Mouse (Mus musculus): Measurements from ENCODE around the gene Tstd1.

Gene Tstd1

DNA sequence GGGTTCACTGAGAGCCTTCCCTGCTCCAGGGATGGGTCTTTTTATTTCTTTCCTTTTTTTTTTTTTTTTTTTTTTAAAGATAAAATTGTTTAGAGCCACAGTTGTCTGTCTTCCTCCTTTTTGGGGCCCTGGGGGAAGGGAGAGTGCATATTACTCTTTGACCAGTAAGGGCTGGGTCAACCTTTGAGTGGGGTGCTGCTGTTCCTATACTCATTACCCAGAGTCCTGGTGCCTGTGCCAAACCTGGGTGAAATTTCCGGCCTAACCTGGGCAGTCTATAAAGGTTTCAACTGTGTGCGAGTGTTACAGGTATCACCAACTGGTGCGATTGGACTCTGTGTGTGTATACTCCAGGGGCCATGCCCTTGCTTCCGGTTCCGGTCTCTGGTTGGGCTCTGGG lies at the start of gene Tstd1:
TSS of gene Tstd1 (plus strand) at position 213 of the 400 bp plus-strand sequence.
- DNase-seq = no peak

DNA sequence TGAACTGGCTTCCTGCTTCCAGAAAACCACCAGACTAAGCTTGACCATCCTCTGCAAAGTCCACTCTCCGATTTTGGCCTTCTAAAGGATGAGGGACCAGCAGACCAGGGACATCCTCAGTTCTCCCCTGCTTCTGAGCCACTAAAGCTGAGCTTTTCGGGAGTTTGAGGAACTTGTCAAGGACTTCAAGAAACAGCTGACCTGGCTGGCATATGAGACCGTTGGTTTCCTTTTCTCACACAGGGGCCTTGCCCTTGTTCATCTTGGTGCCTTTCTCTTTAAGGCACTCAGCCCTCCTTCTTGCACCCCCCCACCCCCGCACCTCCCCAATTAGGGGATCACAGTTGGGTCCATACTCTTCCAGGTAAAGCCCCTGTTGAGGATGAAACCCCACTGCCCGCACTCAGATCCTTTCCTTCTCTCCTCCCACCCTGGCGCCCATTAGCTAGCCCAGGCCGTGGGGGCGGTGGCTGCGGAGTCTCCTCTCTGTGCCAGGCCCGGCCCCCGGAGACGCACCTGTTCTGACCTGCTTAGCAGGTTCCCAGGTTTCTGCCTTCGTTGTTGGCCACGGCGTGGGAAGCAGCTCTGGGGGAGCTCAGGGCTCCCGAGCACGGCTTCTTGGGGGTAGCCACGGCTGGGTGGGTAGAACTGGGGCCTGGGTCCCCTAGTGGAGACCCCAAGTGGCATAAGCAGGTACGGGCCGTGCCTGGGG lies 48.7 kb upstream of the Tstd1 start, which contains the start of gene Nectin4:
TSS of gene Nectin4 (plus strand) at position 255 of the 712 bp plus-strand sequence.
- no peak for DNase-seq

DNA sequence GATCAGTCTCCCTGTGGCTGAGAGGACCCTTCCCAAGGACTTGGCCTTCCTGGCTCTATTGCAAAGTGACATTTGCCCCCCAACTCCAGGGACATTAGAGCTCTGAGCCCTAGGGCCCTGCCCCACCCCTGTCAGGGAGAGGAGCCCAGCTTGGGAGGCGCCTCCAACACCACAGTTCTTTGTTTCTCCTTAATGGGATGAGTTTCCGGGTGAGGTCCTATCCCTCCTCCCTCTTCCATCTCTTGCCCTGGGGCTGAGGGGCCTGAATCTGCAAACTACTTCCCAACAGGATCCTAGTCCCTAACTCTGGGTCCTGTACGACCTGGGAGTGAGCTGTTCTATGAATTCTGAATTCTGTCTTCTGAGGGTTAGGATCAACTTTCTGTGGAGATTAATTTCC lies 45.8 kb upstream of the Tstd1 start:
- DNase-seq = no peak

DNA sequence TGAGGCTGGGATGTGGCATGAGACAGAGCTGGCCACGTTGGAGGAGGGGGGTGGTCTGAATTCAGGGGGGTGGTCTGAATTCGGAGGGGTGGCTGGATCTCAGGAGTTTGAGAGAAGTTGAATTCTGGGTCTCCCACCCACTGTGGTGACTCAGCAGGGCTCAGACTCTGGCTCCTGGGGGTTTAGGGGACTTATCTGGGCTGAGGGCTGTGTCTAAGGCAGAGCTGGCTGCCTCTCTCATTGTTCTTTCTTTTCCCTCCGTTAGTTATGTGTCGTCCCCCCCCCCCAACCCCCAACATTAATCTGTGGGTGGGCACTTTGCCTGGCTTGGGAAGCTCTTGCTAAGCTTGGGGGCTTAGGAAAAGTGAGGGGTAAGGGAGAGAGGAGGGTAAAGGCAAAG lies 44.7 kb upstream of the Tstd1 start:
- DNase-seq = no peak

DNA sequence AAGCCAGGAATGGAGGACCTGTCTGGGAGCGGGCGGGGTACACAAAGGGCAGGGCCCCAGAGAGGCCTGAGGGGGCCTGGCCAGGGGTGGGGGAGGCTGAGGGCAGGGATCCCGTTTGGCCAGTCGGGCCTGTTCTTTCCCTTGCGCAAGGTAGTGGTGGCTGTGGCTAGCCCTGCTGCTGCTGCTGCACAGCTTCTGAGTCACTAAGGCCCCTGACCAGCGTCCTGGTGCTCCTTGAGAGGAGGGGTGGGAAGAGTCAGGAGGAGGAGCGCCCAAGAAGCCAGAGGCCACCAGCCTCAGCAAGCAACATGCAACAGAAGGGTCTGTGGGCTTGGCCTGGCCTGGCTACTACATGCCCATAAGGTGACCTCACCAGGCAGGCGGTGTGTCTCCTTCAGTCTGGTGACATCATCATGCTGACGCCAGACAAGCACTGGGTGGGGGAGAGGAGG lies 43.0 kb upstream of the Tstd1 start:
- DNase-seq = no peak

DNA sequence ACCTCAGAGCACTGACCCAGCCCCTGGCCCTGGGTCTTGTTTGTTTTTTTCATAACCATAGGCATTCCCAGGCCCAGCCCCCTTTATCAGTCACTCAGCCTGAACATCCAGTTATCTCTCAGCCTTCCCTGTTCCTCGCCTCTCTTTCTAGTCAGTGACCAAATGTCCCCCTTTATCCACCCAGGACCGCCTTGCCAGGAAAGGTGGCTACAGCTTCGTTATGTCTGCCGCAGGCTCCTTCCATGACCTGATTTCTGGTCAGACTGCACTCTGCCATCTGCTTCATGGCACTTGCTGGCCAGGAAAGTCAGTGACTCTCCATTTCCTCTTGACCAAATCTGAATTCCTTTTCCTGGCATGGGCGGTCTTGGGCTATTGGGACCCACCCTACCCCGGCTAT lies 40.4 kb upstream of the Tstd1 start:
- DNase-seq = peak; percentile 58 to 70

DNA sequence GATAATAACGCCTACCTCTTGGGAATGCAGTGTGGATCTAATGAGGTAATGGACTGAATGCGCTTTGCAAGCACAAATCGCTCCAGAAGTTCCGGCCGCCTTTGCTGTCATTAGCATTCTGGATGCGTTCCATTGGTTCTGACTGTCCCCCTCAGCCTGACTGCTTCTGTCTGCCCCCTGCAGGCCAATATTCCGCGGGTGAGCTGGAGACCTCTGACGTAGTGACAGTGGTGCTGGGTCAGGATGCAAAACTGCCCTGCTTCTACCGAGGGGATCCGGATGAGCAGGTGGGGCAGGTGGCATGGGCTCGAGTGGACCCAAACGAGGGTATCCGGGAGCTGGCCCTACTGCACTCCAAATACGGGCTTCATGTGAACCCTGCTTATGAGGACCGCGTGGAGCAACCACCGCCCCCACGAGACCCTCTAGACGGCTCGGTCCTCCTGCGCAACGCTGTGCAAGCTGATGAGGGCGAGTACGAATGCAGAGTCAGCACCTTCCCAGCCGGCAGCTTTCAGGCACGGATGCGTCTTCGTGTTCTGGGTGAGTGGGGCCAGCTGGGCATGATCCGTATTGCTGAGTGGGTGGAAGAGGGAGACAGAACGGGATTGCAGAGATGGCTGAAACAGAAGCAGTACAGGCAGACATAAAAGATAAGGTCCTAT lies 38.6 kb upstream of the Tstd1 start:
- peak; percentile 86 to 92 for DNase-seq

DNA sequence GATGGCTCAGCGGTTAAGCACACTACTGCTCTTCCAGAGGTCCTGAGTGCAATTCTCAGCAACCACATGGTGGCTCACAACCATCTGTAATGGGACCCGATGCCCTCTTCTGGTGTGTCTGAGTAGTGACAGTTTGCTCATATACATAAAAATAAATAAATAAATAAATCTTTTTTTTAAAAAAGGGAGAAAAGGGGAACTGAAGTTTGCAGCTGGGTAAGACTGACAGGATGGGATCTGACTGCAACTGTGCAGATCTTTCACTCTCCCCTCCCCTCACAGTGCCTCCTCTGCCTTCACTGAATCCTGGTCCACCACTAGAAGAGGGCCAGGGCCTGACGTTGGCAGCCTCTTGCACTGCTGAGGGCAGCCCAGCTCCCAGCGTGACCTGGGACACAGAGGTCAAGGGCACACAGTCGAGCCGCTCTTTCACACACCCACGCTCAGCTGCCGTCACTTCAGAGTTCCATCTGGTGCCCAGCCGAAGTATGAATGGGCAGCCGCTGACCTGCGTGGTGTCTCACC lies 36.5 kb upstream of the Tstd1 start:
- DNase-seq = no peak

DNA sequence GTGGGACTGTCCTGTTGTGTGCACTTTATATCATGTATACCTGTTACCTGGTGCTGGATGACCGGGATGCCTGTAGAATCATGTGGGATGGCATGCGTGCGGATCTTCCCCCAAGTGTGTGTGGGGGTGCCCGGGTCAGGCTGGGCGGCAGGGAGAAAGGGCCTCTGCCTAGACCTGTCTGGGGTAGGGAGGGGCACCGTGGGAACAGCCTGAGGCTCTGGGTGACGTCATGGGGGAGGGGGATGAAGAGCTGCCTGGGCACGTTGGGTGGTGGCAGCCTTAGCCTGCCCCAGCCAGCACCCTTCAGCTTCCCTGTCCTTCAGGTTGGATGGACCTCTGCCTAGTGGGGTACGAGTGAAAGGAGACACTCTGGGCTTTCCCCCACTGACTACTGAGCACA lies 34.3 kb upstream of the Tstd1 start:
- no peak for DNase-seq

DNA sequence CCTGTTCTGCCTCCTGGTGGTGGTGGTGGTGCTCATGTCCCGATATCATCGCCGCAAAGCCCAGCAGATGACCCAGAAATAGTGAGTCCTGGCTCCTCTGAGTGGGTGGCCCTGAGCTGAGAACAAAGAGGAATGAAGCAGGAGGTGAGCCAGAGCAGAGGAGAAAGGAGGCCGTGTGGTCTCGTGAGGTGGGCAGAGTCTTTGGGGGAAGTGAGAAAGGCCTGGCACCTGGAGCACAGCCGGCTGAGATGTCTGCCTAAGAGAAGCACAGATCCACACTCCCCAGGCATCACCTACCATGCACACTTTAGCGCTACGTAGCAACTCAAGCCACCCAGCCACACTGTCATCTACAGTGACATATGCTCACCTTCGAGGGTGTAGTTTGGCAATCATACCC lies 33.5 kb upstream of the Tstd1 start:
- no peak for DNase-seq

DNA sequence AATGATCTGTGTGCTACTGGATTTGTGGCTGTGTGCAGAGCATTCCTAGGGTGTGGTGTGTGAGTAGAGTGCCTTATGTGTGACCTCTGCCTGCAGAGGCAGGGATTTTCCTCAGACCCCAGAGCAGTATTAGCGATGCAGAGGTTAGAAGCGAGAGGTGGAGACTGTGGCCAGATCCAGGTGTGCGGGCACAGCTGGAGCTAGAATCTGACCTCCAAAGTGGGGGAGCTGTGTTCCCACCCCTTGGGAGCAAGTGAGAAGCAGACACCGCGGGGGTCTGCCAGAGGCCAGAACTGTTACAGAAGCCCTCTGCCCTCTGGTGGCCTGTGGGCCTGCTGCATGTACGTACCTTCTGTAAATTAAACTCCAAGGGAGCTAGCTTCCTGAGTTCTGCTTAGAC lies 31.6 kb upstream of the Tstd1 start:
- no peak for DNase-seq

DNA sequence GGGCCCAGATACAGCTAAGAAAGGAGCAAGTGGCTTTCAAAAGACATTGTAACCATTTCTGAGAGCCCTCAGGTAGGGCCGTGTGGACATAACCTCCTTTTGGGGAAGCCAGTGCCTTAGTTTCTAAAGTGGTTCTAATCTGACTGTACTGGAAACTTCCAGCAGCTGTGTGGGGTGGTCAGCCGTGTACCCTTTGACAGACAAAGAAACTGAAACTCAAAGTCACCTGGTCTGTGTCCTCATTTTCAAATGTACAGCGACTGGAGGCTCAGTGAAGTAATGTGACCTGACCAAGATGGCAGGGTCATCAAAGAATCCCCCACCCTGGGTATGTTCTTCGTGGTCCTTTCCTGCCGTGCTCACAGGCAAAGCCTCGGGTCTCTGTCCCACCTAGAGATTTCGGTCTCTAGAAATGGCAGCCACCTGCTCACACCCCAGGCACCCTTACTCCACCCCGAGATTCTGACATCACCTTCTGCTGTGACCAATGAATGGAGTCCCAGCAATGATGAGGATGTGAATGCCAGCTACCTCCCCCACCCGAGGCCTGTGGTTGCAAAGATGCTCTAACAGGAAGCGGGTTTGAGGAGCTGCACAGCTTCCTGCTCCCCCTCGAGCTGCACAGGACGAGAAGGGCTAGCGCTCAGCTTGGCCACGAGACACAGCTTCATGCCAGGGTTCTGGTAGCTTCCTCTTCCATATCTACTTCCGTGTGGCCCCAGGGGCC lies 30.1 kb upstream of the Tstd1 start, which contains the start of gene Arhgap30:
TSS of gene Arhgap30 (plus strand) at position 579 of the 727 bp plus-strand sequence.
- DNase-seq = no peak

DNA sequence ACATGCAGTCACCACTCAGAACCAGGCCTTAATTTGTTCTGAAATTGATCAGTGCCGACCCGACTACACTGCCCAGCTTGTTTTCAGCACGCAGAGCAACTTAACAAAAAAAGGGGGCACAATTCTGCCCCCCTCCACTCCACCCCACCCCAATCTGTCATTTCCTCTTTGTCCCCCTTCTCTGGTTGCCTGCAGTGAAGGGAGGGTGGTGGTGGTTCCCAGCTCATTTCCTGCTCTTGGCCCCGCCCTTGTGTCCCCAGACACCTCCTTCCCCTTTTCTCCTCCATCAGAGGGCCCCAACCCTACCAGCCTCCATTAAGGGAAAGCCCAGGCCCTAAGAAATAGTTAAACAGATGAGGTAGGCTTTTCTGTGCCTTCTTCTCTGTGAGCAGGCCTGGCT lies 28.6 kb upstream of the Tstd1 start:
- DNase-seq = no peak

DNA sequence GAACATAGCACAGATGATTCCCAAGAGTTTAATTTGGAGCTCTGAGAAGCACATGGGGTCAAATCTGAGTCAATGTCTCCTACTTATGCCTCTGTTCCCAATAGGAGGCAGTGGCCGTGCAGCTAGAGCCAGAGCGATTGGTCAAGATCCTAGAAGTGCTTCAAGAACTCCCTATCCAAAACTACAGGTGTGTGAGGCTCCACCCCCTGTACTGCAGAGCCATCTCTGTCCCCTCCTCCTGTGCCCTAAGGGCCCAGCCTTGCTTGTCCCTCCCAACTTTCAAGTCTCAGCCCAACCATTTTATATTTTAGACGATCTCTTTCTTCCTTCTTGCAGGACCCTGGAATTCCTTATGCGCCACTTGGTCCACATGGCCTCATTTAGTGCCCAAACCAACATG lies 16.9 kb upstream of the Tstd1 start:
- no peak for DNase-seq

DNA sequence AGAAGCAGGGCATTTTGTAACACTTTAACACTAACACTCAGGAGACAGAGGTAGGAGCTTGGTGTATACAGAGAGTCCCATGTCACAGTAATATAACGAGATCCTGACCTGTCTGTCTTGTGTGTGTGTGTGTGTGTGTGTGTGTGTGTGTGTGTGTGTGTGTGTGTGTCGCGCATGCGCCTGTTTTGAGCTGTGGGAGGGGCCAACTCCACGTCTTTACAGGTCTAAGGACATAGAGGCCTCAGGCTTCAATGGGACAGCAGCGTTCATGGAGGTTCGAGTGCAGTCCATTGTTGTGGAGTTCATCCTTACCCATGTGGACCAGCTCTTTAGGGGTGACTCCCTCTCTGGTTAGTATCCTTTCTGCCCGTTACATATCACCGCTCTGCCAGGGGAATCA lies 15.7 kb upstream of the Tstd1 start:
- no peak for DNase-seq

DNA sequence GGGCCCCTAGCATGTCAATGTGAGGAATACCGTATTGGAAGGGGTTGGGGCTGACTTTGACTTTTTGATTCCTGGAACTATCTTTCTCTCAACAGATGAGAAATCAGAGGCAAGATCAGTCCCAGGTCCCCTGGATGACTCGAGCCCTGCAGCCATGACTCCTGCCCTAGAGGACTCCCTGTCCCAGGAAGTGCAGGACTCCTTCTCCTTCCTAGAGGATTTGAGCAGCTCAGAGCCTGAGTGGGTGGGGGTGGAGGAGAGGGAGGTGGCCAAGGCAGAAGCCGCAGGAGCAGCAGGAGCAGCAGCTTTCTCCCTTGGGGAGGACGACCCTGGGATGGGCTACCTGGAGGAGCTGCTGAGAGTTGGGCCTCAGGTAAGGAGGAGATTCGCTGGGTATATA lies 11.4 kb upstream of the Tstd1 start:
- DNase-seq = no peak

DNA sequence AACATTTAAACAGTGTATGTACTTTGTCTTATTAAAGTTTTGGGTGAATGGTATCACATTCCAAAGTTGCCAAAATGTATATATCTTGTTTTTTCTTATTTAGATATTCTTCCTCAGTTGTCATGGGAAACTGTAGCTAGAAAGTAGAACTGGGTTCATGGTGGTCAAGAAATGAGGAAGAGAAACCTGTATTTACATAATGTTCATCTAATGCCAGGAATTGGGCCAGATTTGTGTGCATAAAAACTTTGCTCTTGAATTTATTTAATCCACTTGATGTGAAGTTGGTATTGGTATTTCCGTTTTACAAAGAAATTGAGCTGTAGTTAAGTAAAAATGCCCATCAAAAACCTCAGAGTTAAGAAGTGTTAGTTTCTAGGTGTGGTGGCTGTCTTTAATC lies 8.4 kb upstream of the Tstd1 start:
- DNase-seq = no peak

DNA sequence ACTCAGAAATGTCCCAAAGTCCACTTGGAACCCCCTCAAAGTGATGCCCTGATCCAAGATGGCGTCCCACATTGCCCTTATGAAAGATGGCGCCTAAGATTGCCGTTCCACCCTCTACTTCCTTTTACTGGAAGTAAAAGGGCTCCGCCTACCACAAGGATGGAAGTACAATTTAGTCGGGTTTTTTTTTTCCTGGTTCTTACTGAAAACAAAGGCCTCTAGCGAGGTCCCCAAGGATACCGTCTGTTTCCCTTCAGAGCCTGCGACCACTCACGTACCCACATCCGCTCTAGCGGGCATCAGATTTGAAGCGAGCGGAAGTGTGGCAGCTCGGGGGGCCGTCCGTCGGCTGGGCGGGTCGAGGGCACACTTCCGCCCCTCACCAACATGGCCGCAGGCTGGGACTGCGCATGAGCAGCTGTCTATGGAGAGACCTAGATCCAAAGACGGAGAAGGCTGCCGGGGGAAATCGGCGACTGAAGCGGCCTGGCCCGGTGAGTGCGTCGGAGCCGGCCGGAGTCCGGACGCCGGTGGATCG lies 7.7 kb upstream of the Tstd1 start, which contains the start of gene Usf1:
TSS of gene Usf1 (plus strand) at position 367 of the 538 bp plus-strand sequence.
- peak; percentile 95 to 96 for DNase-seq

DNA sequence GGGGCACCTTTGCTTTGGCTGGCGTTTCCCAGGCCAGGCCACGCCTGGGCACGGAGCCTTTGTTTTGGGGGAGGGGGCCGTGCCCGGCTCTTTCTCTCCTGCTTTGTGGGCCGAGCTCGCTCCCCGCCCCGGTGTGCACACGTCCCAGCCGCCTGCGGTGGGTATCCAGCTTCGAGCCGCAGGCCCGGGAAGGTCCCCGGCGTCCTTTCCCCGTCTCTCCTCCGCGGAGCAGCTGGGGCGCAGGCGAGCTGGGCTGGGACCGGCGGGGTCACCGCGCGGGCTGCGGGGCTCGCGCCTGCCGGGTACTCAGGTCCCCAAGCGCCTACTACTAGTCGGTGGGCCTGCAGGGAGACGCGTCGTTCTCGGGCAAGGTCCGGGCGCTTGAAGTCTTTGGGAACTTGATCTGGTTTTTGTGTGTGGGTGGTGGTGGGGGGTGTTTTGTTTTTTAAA lies 7.2 kb upstream of the Tstd1 start:
- no peak for DNase-seq

DNA sequence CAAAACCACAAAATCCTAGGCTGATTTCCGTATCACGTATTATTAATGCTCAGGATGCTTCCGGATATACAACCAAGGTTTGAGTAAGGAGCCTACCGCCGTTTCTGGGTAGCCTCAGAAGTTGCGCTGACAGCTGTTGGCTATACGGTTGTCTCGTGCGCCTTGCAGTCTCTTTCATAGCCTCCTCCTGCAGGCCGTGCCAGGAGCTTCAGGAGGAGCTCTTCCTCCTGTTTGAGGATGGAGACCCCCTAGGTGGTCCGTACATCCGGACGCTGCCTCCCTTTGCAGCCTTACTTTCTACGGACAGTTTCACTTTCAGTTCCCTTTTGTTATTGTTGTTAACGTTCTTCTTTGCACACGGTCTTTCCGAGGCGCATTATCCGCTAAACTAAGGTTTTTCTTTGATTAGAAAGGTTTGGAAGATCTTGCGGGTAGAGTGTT lies 6.7 kb upstream of the Tstd1 start:
- DNase-seq = peak; percentile 13 to 25

DNA sequence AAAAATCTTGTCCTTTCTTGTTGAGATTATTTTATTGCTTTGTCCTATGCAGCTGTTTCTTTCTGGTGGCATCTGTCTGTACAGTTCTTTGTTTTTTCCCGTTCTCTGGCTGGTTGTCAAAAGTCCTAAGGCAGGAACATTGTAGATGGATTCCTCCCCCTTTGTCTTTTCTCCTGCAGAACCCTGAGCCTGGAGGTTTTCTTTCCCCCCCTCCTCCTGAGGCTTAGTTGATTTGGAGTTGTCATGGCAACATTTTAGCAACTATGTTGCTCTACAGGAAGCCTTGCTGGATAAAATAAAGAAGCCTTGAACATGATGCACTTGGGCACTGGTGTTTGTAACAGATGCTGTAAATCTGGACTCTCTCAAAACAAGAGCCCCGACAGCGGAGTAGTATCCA lies 6.2 kb upstream of the Tstd1 start:
- no peak for DNase-seq

DNA sequence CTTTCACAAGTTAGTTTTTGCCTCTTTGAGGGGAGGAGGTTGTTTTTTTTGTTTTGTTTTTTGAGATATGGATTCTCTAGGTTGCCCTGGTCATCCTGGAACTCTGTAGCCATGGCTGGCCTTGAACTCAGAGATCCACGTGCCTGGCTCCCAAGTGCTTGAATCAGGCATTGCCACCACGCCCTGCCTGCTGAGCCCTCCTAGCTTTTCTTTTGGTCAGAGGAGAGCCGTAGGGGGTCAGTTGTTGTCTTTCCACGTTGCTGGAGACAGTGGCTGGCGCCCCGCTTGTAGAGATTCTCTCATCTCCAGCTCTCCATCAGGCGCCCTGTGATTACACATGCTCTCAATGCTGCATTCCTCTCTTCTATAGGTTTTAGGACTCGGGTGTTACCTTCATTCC lies 5.1 kb upstream of the Tstd1 start:
- DNase-seq = no peak

DNA sequence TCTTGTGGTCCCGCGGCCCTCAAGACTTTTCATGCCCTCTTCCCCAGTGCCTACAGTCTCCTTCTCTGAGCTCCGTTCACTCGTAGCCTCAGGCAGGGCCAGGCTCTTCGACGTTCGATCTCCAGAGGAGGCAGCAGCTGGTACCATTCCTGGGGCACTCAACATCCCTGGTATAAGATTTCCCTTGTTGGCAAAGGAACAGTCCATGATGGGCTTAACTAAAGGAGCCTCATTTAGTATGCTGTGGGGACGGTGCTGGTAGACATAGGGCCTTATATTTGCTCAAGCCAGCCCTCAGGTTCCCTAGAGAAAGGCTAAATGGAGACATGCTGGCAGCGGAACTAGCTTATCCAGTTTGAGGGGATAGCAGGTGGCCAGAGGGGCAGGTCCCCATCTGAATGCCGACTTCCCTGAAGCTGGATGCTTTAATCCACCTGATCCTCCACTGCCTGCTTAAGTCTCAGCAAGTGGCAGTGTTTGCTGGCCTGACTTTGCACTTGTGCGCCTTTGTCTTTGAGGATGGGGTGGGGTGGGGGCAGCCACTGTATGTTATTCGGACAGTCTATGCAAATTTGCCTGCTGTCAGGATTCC lies 715 bp downstream of the Tstd1 start:
- no peak for DNase-seq

Measured in cerebellum, adult 18-20 months (tissue).